Mouse (Mus musculus): ENCODE results near the gene Zfp932. TPM values are rescaled to one million over a fixed set of nuclear protein-coding genes. Genes with fewer than 3 reads are reported as not detected.
A peak's percentile ranks its signal among the peaks of the same experiment; 100 is the strongest.
"Not testable (repeated sequence)": the region's sequence is repeated elsewhere in the genome, so short reads cannot be mapped to it uniquely, and the experiment has no call there.

Gene Zfp932
- 25.3 and 25.9 TPM in 2 replicates for polyA plus RNA-seq (2016; fragmentation: Nextera tagmentation; extraction: Ambion mirVana)

DNA sequence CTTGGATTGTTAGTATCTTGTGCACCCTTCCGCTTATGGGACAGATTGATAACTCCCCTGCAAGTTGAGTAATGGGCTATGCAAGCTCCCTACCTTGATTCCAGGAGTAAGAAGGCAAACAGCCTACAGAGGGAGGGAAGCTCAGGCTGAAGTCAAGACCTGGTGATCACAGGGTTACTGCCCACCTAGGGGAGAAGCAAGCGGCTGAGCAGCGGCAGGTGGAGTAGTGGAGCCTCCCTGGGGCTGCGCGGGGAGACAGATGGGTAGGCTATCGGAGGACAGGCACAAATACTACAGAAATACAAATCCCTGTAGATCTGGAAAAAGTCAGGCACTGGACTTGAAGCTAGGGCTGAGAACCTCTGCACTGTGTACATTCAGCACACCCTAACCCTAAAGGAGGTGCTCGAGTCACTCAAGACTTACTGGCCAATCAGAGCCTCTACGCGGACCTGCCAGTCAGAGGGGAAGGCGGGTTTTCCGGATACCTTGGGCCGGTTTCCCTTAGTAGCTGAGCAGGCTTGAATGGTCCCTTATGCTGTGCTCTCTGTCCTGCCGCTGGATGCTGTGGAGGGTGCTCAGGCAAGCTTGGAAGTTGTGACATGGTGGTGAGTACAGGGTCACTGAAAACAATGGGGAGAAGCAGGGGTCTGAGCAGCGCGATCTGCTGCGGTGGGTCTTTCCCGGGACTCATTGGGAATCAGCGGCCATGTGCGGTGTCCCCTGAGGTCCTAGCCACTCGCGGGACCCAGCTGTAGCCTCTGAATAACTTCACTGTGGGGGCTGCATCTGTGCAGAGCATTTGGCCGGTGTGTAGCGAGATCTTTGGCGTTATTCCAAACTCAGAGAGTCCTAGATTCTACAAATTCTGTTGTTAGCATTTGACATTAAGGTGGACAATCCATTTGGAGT is at the start of gene Zfp932:
Gene Zfp932 (plus strand): TSS at position 496 of the 912 bp plus-strand sequence.
- DNase-seq (ENCODE audit: extremely low spot score, low spot score), result peak; percentile 73
- not testable (repeated sequence) for H3K9me3 ChIP-seq; H3K4me3 ChIP-seq; H3K27me3 ChIP-seq (ENCODE audit: poor library complexity, severe bottlenecking); H3K36me3 ChIP-seq (replicated peaks); H3K4me1 ChIP-seq; H3K27ac ChIP-seq
- WGBS, result no CpG with 5 or more reads among the region's 24 CpGs

DNA sequence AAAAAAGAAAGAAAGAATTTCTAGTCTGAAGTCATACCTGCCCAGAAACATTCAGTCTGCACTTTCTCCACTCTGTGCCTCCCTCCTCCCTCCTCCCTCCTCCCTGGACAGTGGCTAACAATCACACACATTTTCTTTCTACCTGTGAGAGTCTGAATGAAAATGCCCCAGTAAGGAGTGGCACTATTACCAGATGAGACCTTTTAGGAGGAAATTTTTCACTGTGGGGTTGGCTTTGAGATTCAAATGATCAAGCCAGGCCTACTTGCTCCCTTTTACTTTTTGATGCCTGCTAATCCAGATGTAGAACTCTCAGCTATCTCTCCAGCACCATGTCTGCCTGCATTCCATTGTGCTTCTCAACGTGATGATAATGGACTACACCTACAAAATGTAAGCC is 46.0 kb upstream of the Zfp932 start:
- no peaks in the 10 kb centered on the region for H3K4me1 ChIP-seq
- no peak overlapping the region for H3K4me3 ChIP-seq
- no peaks in the 10 kb centered on the region for H3K27me3 ChIP-seq (ENCODE audit: poor library complexity, severe bottlenecking)
- H3K36me3 ChIP-seq (replicated peaks), result no peaks in the 10 kb centered on the region
- no peaks in the 10 kb centered on the region for H3K9me3 ChIP-seq
- DNase-seq (ENCODE audit: extremely low spot score, low spot score), result no peak
- no peak overlapping the region for H3K27ac ChIP-seq
- WGBS, result no CpG with 5 or more reads among the region's 1 CpGs

DNA sequence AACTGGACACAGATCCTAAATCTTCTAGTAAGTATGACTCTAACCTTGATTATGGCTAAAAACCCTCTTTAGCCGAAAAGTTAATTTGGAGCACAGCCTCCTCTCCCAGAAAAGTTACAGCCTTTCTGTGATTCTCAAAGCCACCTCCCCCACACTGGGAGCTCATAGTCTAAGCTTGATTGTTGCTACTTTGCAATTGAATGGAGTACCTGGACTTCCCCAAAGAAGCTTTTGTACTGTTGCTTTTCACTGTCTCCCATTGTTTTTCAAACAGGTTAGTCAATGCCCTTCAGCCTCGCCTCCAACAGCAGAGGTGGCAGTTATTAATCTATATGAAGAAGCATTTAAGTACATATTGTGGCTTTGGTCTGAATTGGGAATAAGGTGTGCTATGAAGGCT is 15.6 kb upstream of the Zfp932 start:
- H3K27ac ChIP-seq; DNase-seq (ENCODE audit: extremely low spot score, low spot score); H3K36me3 ChIP-seq (replicated peaks); H3K4me3 ChIP-seq; H3K27me3 ChIP-seq (ENCODE audit: poor library complexity, severe bottlenecking); H3K9me3 ChIP-seq; H3K4me1 ChIP-seq: not testable (repeated sequence)
- no CpG with 5 or more reads among the region's 2 CpGs for WGBS

DNA sequence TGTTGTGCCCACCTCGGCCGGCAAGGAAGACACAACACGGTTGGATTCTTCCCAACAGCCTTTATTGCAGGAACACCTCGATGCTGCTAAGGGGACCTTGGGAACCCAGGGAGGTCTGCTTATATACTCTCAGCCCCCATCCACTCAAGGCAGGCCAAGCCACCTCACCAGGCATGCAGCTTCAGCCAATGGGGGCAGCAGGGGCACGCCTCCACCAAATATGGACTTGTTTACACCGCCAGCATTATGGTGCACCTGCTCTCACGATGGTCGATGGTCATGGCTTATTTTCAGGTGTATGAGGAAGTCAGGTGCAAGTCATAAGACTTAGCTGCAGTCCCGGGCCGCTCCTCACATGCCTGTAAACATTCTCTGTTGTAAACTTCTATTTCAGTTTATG is 860 bp upstream of the Zfp932 start:
- not testable (repeated sequence) for H3K9me3 ChIP-seq; H3K27ac ChIP-seq; H3K4me3 ChIP-seq; H3K36me3 ChIP-seq (replicated peaks); H3K4me1 ChIP-seq; DNase-seq (ENCODE audit: extremely low spot score, low spot score); H3K27me3 ChIP-seq (ENCODE audit: poor library complexity, severe bottlenecking)
- WGBS, result no CpG with 5 or more reads among the region's 10 CpGs

DNA sequence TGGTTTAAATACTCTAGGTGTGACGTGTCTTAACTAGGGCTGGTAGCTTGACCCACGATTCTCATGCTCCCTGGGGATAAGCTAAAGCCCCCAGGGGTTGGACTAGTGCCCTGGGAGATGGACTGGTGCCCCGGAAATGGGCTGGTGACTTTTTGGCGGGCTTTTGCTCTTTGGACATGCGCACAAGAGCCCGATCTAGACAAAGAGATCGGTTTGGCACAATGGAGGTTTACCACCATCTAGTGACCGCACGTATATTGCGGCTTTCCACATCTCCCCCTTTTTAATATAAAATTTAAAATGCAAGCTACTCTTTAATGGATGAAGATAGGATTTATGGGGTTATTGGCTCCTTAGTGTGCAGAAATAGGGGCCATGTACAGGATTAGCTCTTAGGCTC is 19.5 kb downstream of the Zfp932 start:
- 92% methylated on average over 10 of the region's 10 CpGs for WGBS
- not testable (repeated sequence) for DNase-seq (ENCODE audit: extremely low spot score, low spot score); H3K4me3 ChIP-seq; H3K27ac ChIP-seq; H3K4me1 ChIP-seq; H3K27me3 ChIP-seq (ENCODE audit: poor library complexity, severe bottlenecking); H3K36me3 ChIP-seq (replicated peaks)
- H3K9me3 ChIP-seq, result peaks cover 61% of the 10 kb centered on the region

DNA sequence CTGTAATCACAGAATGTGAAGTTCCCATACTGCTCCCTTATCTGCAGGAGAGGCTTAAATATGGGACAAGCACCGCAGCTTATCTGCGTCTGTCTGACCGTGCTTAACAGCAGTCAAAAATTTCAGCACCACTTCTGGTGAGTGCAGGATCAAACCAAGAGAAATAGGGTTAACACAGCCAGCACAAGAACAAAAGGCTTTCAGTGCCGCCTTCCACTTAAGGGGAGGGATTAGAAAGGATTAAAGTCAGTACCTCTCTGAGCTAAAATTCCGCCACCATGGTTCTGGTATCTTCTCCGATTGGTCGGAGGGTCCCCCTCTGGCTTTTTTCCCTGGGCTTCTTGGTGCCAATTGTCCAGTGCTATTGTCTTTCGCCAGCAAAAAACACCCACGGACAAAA is 27.0 kb downstream of the Zfp932 start:
- DNase-seq (ENCODE audit: extremely low spot score, low spot score), result peak; percentile 21
- H3K27me3 ChIP-seq (ENCODE audit: poor library complexity, severe bottlenecking), result no peaks in the 10 kb centered on the region
- peaks cover 3% of the 10 kb centered on the region; the same call in 1 of the 2 replicates for H3K4me1 ChIP-seq
- peaks cover 19% of the 10 kb centered on the region for H3K9me3 ChIP-seq
- H3K27ac ChIP-seq, result peak overlapping the region; percentile 85
- H3K36me3 ChIP-seq (replicated peaks), result no peaks in the 10 kb centered on the region
- 37% methylated on average over 9 of the region's 9 CpGs for WGBS
- H3K4me3 ChIP-seq, result peak overlapping the region; percentile 38

DNA sequence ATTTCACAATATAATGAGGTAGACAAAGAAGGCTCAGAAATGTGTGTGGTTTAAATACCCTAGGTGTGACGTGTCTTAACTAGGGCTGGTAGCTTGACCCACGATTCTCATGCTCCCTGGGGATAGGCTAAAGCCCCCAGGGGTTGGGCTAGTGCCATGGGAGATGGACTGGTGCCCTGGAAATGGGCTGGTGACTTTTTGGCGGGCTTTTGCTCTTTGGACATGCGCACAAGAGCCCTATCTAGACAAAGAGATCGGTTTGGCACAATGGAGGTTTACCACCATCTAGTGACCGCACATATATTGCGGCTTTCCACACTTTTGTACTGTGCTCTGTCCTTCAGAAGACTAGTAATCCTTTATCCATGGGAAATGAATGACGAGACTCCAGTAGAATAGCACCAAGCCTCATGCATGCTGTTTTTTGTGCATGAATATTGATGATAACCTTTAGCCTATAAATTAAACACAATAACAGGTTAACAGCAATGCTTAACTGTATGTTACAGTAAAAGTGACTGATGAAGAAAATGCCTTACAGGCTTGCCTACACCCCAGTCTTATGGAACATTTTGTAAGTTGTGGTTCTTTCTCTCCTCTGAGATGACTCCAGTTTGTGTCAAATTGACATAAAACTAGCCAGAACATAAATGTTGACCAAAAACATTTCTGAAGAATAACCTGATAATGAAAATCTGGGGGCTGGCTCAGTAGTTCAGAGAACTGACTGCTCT is 27.5 kb downstream of the Zfp932 start:
- WGBS, result 42% methylated on average over 8 of the region's 8 CpGs
- H3K27ac ChIP-seq, result peak overlapping the region; percentile 85
- H3K9me3 ChIP-seq, result peaks cover 13% of the 10 kb centered on the region; the same call in 1 of the 2 replicates

DNA sequence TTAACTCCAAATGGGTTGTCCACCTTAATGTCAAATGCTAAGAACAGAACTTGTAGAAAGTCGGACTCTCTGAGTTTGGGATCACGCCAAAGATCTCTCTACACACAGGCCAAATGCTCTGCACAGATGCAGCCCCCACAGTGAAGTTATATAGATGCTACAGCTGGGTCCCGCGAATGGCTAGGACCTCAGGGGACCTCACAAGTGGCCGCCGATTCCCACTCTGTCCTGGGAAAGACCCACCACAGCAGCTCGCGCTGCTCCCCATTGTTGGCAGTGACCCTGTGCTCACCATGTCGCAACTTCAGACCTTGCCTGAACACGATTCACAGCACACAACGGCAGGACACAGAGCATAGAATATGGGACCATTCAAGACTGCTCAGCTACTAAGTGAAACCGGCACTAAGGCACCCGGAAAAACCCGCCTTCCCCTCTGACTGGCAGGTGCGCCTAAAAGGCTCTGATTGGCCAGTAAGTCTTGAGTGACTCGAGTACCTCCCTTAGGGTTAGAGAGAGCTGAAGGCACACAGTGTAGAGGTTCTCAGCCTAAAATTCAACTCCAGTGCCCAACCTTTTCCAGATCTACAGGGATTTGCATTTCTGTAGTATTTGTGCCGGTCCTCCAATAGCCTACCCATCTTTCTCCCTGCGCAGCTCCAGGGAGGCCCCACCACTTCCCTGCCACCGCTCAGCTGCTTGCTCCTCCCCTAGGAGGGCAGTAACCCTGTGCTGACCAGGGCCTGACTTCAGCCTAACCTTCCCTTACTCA is 61.5 kb downstream of the Zfp932 start:
- Histone ChIP-seq H3K27ac (peak overlapping the region; percentile 85), H3K9me3 (peaks cover 11% of the 10 kb centered on the region; the same call in 1 of the 2 replicates), H3K27me3 (ENCODE audit: poor library complexity, severe bottlenecking) (no peaks in the 10 kb centered on the region), H3K36me3 (replicated peaks) (no peaks in the 10 kb centered on the region), H3K4me3 (peak overlapping the region; percentile 66), H3K4me1 (peaks cover 3% of the 10 kb centered on the region; the same call in 1 of the 2 replicates)
- WGBS, result 3% methylated on average over 19 of the region's 19 CpGs
- peak; percentile 75 for DNase-seq (ENCODE audit: extremely low spot score, low spot score)

More for the DNA sequence above, 27.5 kb downstream of the Zfp932 start:
- peak; percentile 53 for DNase-seq (ENCODE audit: extremely low spot score, low spot score)
- H3K4me3 ChIP-seq, result peak overlapping the region; percentile 38
- not testable (repeated sequence) for H3K27me3 ChIP-seq (ENCODE audit: poor library complexity, severe bottlenecking); H3K4me1 ChIP-seq; H3K36me3 ChIP-seq (replicated peaks)

Other genes with a start within 250 kb of the Zfp932 start
- gene 4930522L14Rik, start 244.6 kb upstream of the Zfp932 start, polyA plus RNA-seq (2016; fragmentation: Nextera tagmentation; extraction: Ambion mirVana), result 10.1 and 10.9 TPM in 2 replicates
- gene Gm15446, start 73.1 kb upstream of the Zfp932 start, polyA plus RNA-seq (2016; fragmentation: Nextera tagmentation; extraction: Ambion mirVana), result 0.68 and 0.81 TPM in 2 replicates
- 6.1 and 6.4 TPM in 2 replicates for gene Gm17655, start 76.0 kb downstream of the Zfp932 start, polyA plus RNA-seq (2016; fragmentation: Nextera tagmentation; extraction: Ambion mirVana)
- gene Gm35315, start 97.9 kb downstream of the Zfp932 start, polyA plus RNA-seq (2016; fragmentation: Nextera tagmentation; extraction: Ambion mirVana), result 3.5 and 3.8 TPM in 2 replicates
- 1.3 and 1.5 TPM in 2 replicates for gene Plcxd1, start 103.4 kb downstream of the Zfp932 start, polyA plus RNA-seq (2016; fragmentation: Nextera tagmentation; extraction: Ambion mirVana)
- 32.8 and 32.9 TPM in 2 replicates for gene Gtpbp6, start 111.7 kb downstream of the Zfp932 start, polyA plus RNA-seq (2016; fragmentation: Nextera tagmentation; extraction: Ambion mirVana)
- gene Zfp605, start 113.6 kb downstream of the Zfp932 start, polyA plus RNA-seq (2016; fragmentation: Nextera tagmentation; extraction: Ambion mirVana), result 7.0 and 7.4 TPM in 2 replicates
- 44.7 and 46.0 TPM in 2 replicates for gene Chfr, start 139.3 kb downstream of the Zfp932 start, polyA plus RNA-seq (2016; fragmentation: Nextera tagmentation; extraction: Ambion mirVana)
- gene Golga3, start 180.2 kb downstream of the Zfp932 start, polyA plus RNA-seq (2016; fragmentation: Nextera tagmentation; extraction: Ambion mirVana), result 18.2 and 19.3 TPM in 2 replicates
- 28.5 and 30.2 TPM in 2 replicates for gene Ankle2, start 234.5 kb downstream of the Zfp932 start, polyA plus RNA-seq (2016; fragmentation: Nextera tagmentation; extraction: Ambion mirVana)

All from forebrain, embryonic 10.5 days (tissue).